28 mouse cellular contexts compared by ENCODE assay signal in genomic region chr19:14578016-14578415, GRCm38 (mm10). TPM values are rescaled to one million over a fixed set of nuclear protein-coding genes. Genes with fewer than 3 reads are reported as not detected.
A peak's percentile ranks its signal among the peaks of the same experiment; 100 is the strongest.
DNase-seq lines count a peak whose midpoint lies in the region; ATAC-seq lines count a peak whose summit lies in the region.
"Had no signal": no experiment of that assay in that cellular context is flagged by ENCODE, and none has a peak within 500 bp of the region (broad histone marks: within the 10 kb centered on the region; RNA-seq: fewer than 3 reads in every experiment).

No protein-coding gene starts in this region.

- H3K27ac ChIP-seq in liver, embryonic 15.5 days (replicated peaks): no peak overlapping the region
- H3K27ac ChIP-seq in heart, embryonic 11.5 days (ENCODE audit: low read depth, low read length): no peak overlapping the region
- H3K27ac ChIP-seq: forebrain, embryonic 15.5 days; hindbrain, embryonic 13.5 days; kidney, postnatal 0 days; macrophage; midbrain, embryonic 12.5 days; neural tube, embryonic 12.5 days had no signal

- H3K4me1 ChIP-seq in liver, embryonic 15.5 days (replicated peaks): peaks cover 23% of the 10 kb centered on the region
- H3K4me1 ChIP-seq in heart, embryonic 11.5 days (ENCODE audit: control insufficient read depth, insufficient read depth, low read length): no peaks in the 10 kb centered on the region
- H3K4me1 ChIP-seq: hindbrain, embryonic 13.5 days; neural tube, embryonic 12.5 days had no signal

- ATAC-seq in granulocyte monocyte progenitor cell, adult 5-6 weeks (replicated peaks; ENCODE audit: poor library complexity, severe bottlenecking): peak; percentile 93
- ATAC-seq in liver, embryonic 15.5 days (ENCODE audit: insufficient read depth): peak; percentile 49; the same call in 1 of the 2 replicates
- ATAC-seq in megakaryocyte progenitor cell, adult 5-6 weeks (replicated peaks; ENCODE audit: poor library complexity): peak; percentile 95
- ATAC-seq in heart, embryonic 11.5 days (replicated peaks; ENCODE audit: insufficient number of reproducible peaks, low FRiP score, low TSS enrichment): no peak
- ATAC-seq: forebrain, embryonic 15.5 days; intestine, embryonic 16.5 days had no signal

- no peaks in the 10 kb centered on the region for H3K36me3 ChIP-seq in liver, embryonic 15.5 days (replicated peaks)
- H3K36me3 ChIP-seq in heart, embryonic 11.5 days (ENCODE audit: control insufficient read depth, insufficient read depth, low read length): 0 out of 2 replicates have a peak, but pooled peaks cover 2% of the 10 kb centered on the region
- H3K36me3 ChIP-seq: neural tube, embryonic 12.5 days had no signal

- peak; percentile 27 for DNase-seq in c-Kit-positive CD71-positive TER-119-positive erythroid progenitor cells, embryonic 14.5 days (ENCODE audit: low spot score)
- DNase-seq in layer of hippocampus, adult 9-10 months (ENCODE audit: low spot score): no peak
- no peak for DNase-seq in cerebellum, adult 11-12 months
- DNase-seq in Muller cell, postnatal 12 days (ENCODE audit: inconsistent ontology term): no peak
- DNase-seq: adrenal gland, postnatal 14 days; cerebellum, adult 18-20 months; cerebellum, postnatal 10 days; gastrocnemius, postnatal 25 days; heart, adult 18-20 months; heart, postnatal 14 days; kidney, adult 8-10 months; kidney, postnatal 4 days; layer of hippocampus, adult 9-11 months; lung, postnatal 10 days had no signal

- no peak overlapping the region for H3K4me3 ChIP-seq in liver, embryonic 15.5 days (replicated peaks)
- no peak overlapping the region for H3K4me3 ChIP-seq in heart, embryonic 11.5 days (ENCODE audit: low read depth, low read length)
- H3K4me3 ChIP-seq: forebrain, embryonic 15.5 days; hindbrain, embryonic 13.5 days; midbrain, embryonic 12.5 days; myocyte; neural tube, embryonic 12.5 days had no signal

- H3K4me2 ChIP-seq in liver, embryonic 15.5 days: no peak overlapping the region
- no peak overlapping the region for H3K4me2 ChIP-seq in heart, embryonic 11.5 days
- H3K4me2 ChIP-seq: forebrain, embryonic 15.5 days; hindbrain, embryonic 13.5 days; midbrain, embryonic 12.5 days; neural tube, embryonic 12.5 days had no signal

- no peaks in the 10 kb centered on the region for H3K27me3 ChIP-seq in liver, embryonic 15.5 days
- no peaks in the 10 kb centered on the region for H3K27me3 ChIP-seq in heart, embryonic 11.5 days (ENCODE audit: control insufficient read depth, insufficient read depth, low read length)
- H3K27me3 ChIP-seq: CH12.LX; forebrain, embryonic 15.5 days; hindbrain, embryonic 13.5 days; midbrain, embryonic 12.5 days; neural tube, embryonic 12.5 days; Patski had no signal

- H3K9me3 ChIP-seq in liver, embryonic 15.5 days (replicated peaks): no peaks in the 10 kb centered on the region
- H3K9me3 ChIP-seq in heart, embryonic 11.5 days (replicated peaks; ENCODE audit: control insufficient read depth, low read length): no peaks in the 10 kb centered on the region
- H3K9me3 ChIP-seq: forebrain, embryonic 15.5 days; hindbrain, embryonic 13.5 days; midbrain, embryonic 12.5 days; neural tube, embryonic 12.5 days had no signal

- 33% methylated on average over 4 of the region's 4 CpGs for WGBS in liver, embryonic 15.5 days (ENCODE audit: insufficient replicate concordance)
- WGBS in heart, embryonic 11.5 days (ENCODE audit: insufficient replicate concordance): 82% methylated on average over 4 of the region's 4 CpGs

- no peak overlapping the region for H3K9ac ChIP-seq in liver, embryonic 15.5 days
- H3K9ac ChIP-seq in heart, embryonic 11.5 days (ENCODE audit: low read depth, low read length): no peak overlapping the region
- H3K9ac ChIP-seq: forebrain, embryonic 15.5 days; hindbrain, embryonic 13.5 days; midbrain, embryonic 12.5 days; neural tube, embryonic 12.5 days had no signal

RNA-seq across cellular contexts. Expression of gene Tle4, which starts 19.8 kb away (rescaled TPM):
- total RNA-seq in granulocyte monocyte progenitor cell, adult 5-6 weeks (2014; fragmentation: Nextera tagmentation): 23.0 and 25.1 TPM in 2 replicates
- total RNA-seq in granulocyte monocyte progenitor cell, adult 5-6 weeks (2017): 15.0 and 16.8 TPM in 2 replicates
- 4.6 TPM in 2 replicates for polyA plus RNA-seq in liver, embryonic 15.5 days (2015; fragmentation: Nextera tagmentation; extraction: Ambion mirVana)
- 27.1 and 27.9 TPM in 2 replicates for total RNA-seq in megakaryocyte progenitor cell, adult 5-6 weeks (2015)
- total RNA-seq in megakaryocyte progenitor cell, adult 5-6 weeks (2017): 15.4 and 18.2 TPM in 2 replicates
- polyA plus RNA-seq in heart, embryonic 11.5 days (2014; fragmentation: Nextera tagmentation; extraction: Ambion mirVana): 9.4 and 9.7 TPM in 2 replicates
